Mouse (Mus musculus) CD8-positive naive resting alpha-beta T cell, adult 2 months (primary cell): Measurements from ENCODE around the gene Mfn2.
A peak's percentile ranks its signal among the peaks of the same experiment; 100 is the strongest.
"Not testable (repeated sequence)": the region's sequence is repeated elsewhere in the genome, so short reads cannot be mapped to it uniquely, and the experiment has no call there.

Experiments
- DNase-seq, 2 experiments: peaks; one replicate each; pipeline ENCODE4 v3.0.0; 2022; ENCODE audit warnings: low read depth in 2 of 2, low spot score in 2 of 2

The Mfn2 gene

GRCm38 (mm10) chr4:147868450-147869031 lies 36.0 kb downstream of the Mfn2 start, which contains the start of the genes Miip and Fv1:
TSS of gene Miip (minus strand) at chr4:147868816.
TSS of gene Fv1 (plus strand) at chr4:147868979.
- DNase-seq: peak; percentile 90 to 93

GRCm38 (mm10) chr4:147867563-147868449 lies 36.7 kb downstream of the Mfn2 start:
- DNase-seq: no peak

- DNase-seq: not testable (repeated sequence)
These were observed 37.7 kb downstream of the Mfn2 start for GRCm38 (mm10) chr4:147866793-147867192.

- no peak for DNase-seq
These were observed 38.4 kb downstream of the Mfn2 start for GRCm38 (mm10) chr4:147866056-147866455.

- DNase-seq: no peak
These were observed 38.9 kb downstream of the Mfn2 start for GRCm38 (mm10) chr4:147865651-147866050.

GRCm38 (mm10) chr4:147862051-147862450 lies 42.5 kb downstream of the Mfn2 start:
- DNase-seq: no peak

GRCm38 (mm10) chr4:147850776-147851175 lies 53.7 kb downstream of the Mfn2 start:
- DNase-seq: no peak

- DNase-seq: no peak
These were observed 55.9 kb downstream of the Mfn2 start for GRCm38 (mm10) chr4:147848584-147848991.

- peak; percentile 53 to 78 for DNase-seq
These were observed 56.6 kb downstream of the Mfn2 start, which contains the start of gene Zfp933 for GRCm38 (mm10) chr4:147847614-147848583. TSS of gene Zfp933 (minus strand) at chr4:147848366.

GRCm38 (mm10) chr4:147842871-147843270 lies 61.6 kb downstream of the Mfn2 start:
- DNase-seq: no peak

- peak in 1 of 2 experiments; percentile 21 for DNase-seq
These were observed 65.2 kb downstream of the Mfn2 start for GRCm38 (mm10) chr4:147839282-147839681.

GRCm38 (mm10) chr4:147824389-147824788 lies 80.1 kb downstream of the Mfn2 start:
- no peak for DNase-seq
